Mouse (Mus musculus) forebrain, embryonic 12.5 days (tissue): ENCODE results near the gene Ppil1. TPM values are rescaled to one million over a fixed set of nuclear protein-coding genes. Genes with fewer than 3 reads are reported as not detected.

Experiments
- ATAC-seq: fragments of 200-750 bp; cut with Nextera tagmentation; 2 replicates; pipeline ENCODE4 v1.8.0; 2017; ENCODE audit warnings: moderate TSS enrichment; ENCODE audit not compliant: low FRiP score
- H3K27ac ChIP-seq: fragments of 300-500 bp; sonication (generic); 2 replicates; pipeline ENCODE4 v1.5.1; 2016; ENCODE audit warnings: mild to moderate bottlenecking
- H3K27me3 ChIP-seq: fragments of 300-500 bp; sonication (generic); 2 replicates; pipeline ENCODE4 v1.6.1; 2016; ENCODE audit warnings: mild to moderate bottlenecking
- H3K36me3 ChIP-seq: fragments of 300-500 bp; sonication (generic); replicated peaks from 2 replicates; pipeline ENCODE4 v1.6.1; 2016; ENCODE audit warnings: mild to moderate bottlenecking
- H3K4me1 ChIP-seq: fragments of 300-500 bp; sonication (generic); 2 replicates; pipeline ENCODE4 v1.6.1; 2016
- H3K4me2 ChIP-seq: fragments of 300-500 bp; sonication (generic); 2 replicates; pipeline ENCODE4 v1.6.1; 2016; ENCODE audit warnings: mild to moderate bottlenecking, moderate library complexity
- H3K4me3 ChIP-seq: fragments of 300-500 bp; sonication (generic); replicated peaks from 2 replicates; pipeline ENCODE4 v1.5.1; 2016; ENCODE audit warnings: mild to moderate bottlenecking
- H3K9ac ChIP-seq: fragments of 300-500 bp; sonication (generic); 2 replicates; pipeline ENCODE4 v1.6.1; 2016; ENCODE audit warnings: mild to moderate bottlenecking
- H3K9me3 ChIP-seq: fragments of 300-500 bp; sonication (generic); 2 replicates; pipeline ENCODE4 v1.6.1; 2016
- WGBS: fragments of 180-500 bp; shearing (Covaris S2); methylation state at CpG from one replicate; pipeline ENCODE4 v1.1.7; 2016; 5-methylcytosine and 5-hydroxymethylcytosine counted together
- polyA plus RNA-seq: library from polyadenylated mRNA; unstranded; fragments of >200 nt; fragmentation: Nextera tagmentation; extraction: Ambion mirVana; gene quantifications from 2 replicates; pipeline ENCODE4 v1.2.1, GENCODE M21; 2016

The Ppil1 gene
- polyA plus RNA-seq, 1 experiment from 2014 or later: 142 TPM

DNA sequence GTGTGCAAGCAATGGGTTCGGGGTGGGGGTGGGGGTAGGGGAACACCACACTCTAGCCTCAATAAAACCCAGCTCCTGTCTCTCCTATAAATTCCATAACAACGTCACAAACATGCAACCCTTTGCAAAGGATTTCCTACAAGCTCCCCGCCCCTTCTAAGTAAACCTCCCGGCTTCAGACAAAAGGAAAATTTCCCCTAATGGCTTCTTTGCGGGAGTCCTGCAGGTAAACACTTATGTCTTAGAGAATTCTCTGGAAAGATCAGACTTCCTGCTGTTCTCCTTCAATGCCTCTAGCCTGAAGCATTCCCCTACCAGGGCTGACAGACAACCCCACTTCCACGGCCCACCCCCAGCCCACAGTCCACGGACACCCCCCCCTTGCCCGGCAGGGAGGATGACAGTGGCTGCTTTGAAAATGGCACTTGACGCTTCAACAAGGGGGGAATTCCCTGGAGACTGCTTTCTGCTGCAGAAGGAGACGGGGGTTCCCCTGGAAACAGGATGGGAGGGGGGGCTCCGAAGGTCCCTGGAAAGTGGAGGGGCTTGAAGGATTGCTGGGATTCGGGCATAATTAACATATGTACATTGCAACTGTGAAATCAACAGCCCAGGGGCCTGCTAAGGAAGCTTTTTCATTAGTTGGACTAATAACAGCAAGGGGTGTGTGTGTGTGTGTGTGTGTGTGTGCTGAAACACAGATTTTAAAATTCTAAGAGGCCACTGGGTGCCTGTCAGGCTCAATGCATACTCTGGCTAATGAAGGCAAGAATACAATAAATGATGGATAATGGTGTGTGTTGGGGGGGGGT is 50.4 kb downstream of the Ppil1 start:
- H3K36me3 ChIP-seq: no peaks in the 10 kb centered on the region
- H3K27me3 ChIP-seq: peaks cover 19% of the 10 kb centered on the region; the same call in 1 of the 2 replicates
- peak; percentile 66 for ATAC-seq
- H3K27ac ChIP-seq: peak overlapping the region; percentile 79
- H3K4me3 ChIP-seq: no peak overlapping the region
- H3K4me1 ChIP-seq: peaks cover 48% of the 10 kb centered on the region
- peak overlapping the region; percentile 39 for H3K4me2 ChIP-seq
- 3% methylated on average over 12 of the region's 12 CpGs for WGBS
- no peak overlapping the region for H3K9ac ChIP-seq
- H3K9me3 ChIP-seq: no peaks in the 10 kb centered on the region

DNA sequence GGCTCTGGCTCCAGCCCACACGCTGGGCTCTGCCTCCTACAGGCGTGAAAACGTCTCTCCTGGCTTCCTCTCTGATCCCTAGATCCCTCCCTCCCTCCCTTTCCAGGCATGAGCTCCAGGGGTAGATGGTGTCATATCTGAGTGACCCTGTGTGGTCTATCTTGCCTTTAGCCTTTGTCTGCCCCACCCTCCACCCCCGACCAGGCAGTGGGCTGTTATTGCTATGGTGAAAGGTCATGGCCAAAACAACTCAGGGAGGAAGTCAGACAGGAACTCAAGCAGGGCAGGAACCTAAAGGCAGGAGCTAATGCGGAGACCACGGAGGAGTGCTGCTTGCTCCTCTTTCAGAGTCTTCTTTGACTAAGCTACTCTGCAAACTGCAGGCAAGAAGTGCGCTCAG is 52.1 kb downstream of the Ppil1 start:
- peaks cover 48% of the 10 kb centered on the region for H3K4me1 ChIP-seq
- no peak overlapping the region for H3K27ac ChIP-seq
- 56% methylated on average over 7 of the region's 7 CpGs for WGBS

DNA sequence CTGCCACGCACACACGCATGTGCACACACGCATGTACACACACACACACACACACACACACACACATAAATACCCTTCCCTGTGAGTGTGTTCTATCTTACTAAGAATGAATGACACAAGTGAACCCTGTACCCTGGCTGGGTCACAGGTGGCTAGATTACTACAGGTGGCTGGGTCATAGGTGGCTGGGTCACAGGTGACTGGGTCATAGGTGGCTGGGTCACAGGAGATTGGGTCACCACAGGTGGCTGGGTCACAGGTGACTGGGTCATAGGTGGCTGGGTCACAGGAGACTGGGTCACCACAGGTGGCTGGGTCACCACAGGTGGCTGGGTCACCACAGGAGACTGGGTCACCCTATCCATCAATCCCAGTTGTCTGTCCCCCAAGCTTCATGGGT is 53.9 kb downstream of the Ppil1 start:
- Histone ChIP-seq H3K27me3 (peaks cover 9% of the 10 kb centered on the region; the same call in 1 of the 2 replicates), H3K4me3 (no peak overlapping the region), H3K9me3 (no peaks in the 10 kb centered on the region), H3K9ac (no peak overlapping the region), H3K4me1 (peaks cover 34% of the 10 kb centered on the region), H3K4me2 (no peak overlapping the region), H3K36me3 (no peaks in the 10 kb centered on the region), H3K27ac (no peak overlapping the region)
- 98% methylated on average over 3 of the region's 3 CpGs for WGBS
- ATAC-seq: no peak

More for the DNA sequence above, 52.1 kb downstream of the Ppil1 start:
- H3K9ac ChIP-seq: no peak overlapping the region
- H3K27me3 ChIP-seq: peaks cover 15% of the 10 kb centered on the region; the same call in 1 of the 2 replicates
- no peak overlapping the region for H3K4me3 ChIP-seq
- ATAC-seq: no peak
- no peaks in the 10 kb centered on the region for H3K36me3 ChIP-seq
- H3K4me2 ChIP-seq: no peak overlapping the region
- H3K9me3 ChIP-seq: no peaks in the 10 kb centered on the region

DNA sequence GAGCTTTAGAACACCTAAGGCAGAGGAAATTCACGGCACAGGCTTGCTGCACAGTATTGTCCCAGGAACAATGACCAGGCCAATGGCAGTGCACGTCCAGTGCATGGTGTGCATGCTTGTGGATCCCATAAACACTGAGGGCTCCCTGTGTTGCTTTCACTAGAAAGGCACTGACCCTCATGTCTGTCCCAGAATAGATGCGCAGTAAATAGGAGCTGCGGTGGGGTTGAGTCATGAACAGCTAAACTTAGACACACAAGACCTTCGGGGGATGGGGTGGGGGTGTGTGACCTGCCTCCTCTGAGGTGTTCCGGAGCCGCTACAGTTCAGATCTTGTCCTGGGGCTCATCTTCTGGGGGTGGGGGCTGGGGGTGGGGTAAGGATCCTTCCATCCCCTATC is 57.9 kb downstream of the Ppil1 start:
- ATAC-seq: no peak
- no peak overlapping the region for H3K4me3 ChIP-seq
- H3K9ac ChIP-seq: no peak overlapping the region
- WGBS: 86% methylated on average over 7 of the region's 7 CpGs
- peaks cover 4% of the 10 kb centered on the region; the same call in 1 of the 2 replicates for H3K27me3 ChIP-seq
- H3K27ac ChIP-seq: no peak overlapping the region
- no peaks in the 10 kb centered on the region for H3K36me3 ChIP-seq
- no peak overlapping the region for H3K4me2 ChIP-seq
- no peaks in the 10 kb centered on the region for H3K9me3 ChIP-seq
- peaks cover 1% of the 10 kb centered on the region; the same call in 1 of the 2 replicates for H3K4me1 ChIP-seq

DNA sequence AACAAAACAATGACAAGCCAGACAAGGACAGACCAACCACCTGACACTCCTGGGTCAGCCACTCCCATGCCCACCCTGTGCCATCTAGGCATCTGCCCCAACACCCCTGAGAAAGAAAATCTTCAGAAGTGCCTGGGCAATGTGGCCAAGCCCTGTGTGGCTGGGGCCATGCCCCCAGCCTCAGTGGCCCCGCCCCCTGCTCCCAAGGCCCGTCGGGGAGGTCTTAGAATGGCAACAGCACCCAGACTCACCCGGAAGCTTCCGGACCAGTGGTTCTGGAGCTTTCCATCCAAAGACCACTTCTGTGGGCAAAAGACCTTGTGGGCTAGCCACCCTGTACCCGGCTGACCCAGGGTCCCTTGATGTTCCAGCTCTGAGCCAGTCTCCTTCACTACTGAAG is 61.4 kb downstream of the Ppil1 start:
- 86% methylated on average over 6 of the region's 6 CpGs for WGBS
- no peak for ATAC-seq

More for the DNA sequence above, 61.4 kb downstream of the Ppil1 start:
- no peaks in the 10 kb centered on the region; the same call in 1 of the 2 replicates for H3K27me3 ChIP-seq
- no peaks in the 10 kb centered on the region for H3K9me3 ChIP-seq
- H3K9ac ChIP-seq: no peak overlapping the region
- no peak overlapping the region for H3K27ac ChIP-seq
- H3K36me3 ChIP-seq: no peaks in the 10 kb centered on the region
- no peak overlapping the region for H3K4me3 ChIP-seq
- H3K4me2 ChIP-seq: no peak overlapping the region
- peaks cover 12% of the 10 kb centered on the region for H3K4me1 ChIP-seq

Other genes with a start within 250 kb of the Ppil1 start
- gene Srsf3, start 231.6 kb downstream of the Ppil1 start, polyA plus RNA-seq: 852 and 860 TPM in 2 replicates
- 29.6 and 34.0 TPM in 2 replicates for gene Cdkn1a, start 173.2 kb downstream of the Ppil1 start, polyA plus RNA-seq
- gene Rab44, start 150.0 kb downstream of the Ppil1 start, polyA plus RNA-seq: 0.09 TPM in 1 of 2 replicates, not detected in the other
- gene Cpne5, start 26.0 kb downstream of the Ppil1 start, polyA plus RNA-seq: 9.9 and 10.7 TPM in 2 replicates
- 65.0 and 65.2 TPM in 2 replicates for gene BC004004, start 4.6 kb upstream of the Ppil1 start, polyA plus RNA-seq
- gene Pi16, start 53.5 kb upstream of the Ppil1 start, polyA plus RNA-seq: 1.8 and 2.2 TPM in 2 replicates
- gene Mtch1, start 83.7 kb upstream of the Ppil1 start, polyA plus RNA-seq: 381 and 393 TPM in 2 replicates
- gene Fgd2, start 96.7 kb upstream of the Ppil1 start, polyA plus RNA-seq: 3.4 and 3.7 TPM in 2 replicates
- 18.9 and 22.6 TPM in 2 replicates for gene Pim1, start 226.6 kb upstream of the Ppil1 start, polyA plus RNA-seq